Mouse (Mus musculus) hindbrain, embryonic 11.5 days (tissue): ENCODE results near the gene Adipor1. TPM values are rescaled to one million over a fixed set of nuclear protein-coding genes. Genes with fewer than 3 reads are reported as not detected.

Source experiments
- ATAC-seq: fragments of 200-750 bp; cut with Nextera tagmentation; 2 replicates; pipeline ENCODE4 v1.8.0; 2017; ENCODE audit warnings: mild to moderate bottlenecking, moderate TSS enrichment, moderate library complexity; ENCODE audit not compliant: low FRiP score
- DNase-seq: peaks from one replicate; pipeline ENCODE4 v3.0.0-alpha.2; 2015; ENCODE audit warnings: low spot score
- H3K27ac ChIP-seq: fragments of 300-500 bp; sonication (generic); 2 replicates; pipeline ENCODE4 v1.5.1; 2014; ENCODE audit warnings: mild to moderate bottlenecking, low read depth, low read length
- H3K27me3 ChIP-seq: fragments of 300-500 bp; sonication (generic); 2 replicates; pipeline ENCODE4 v1.6.1; 2014; ENCODE audit warnings: mild to moderate bottlenecking, low read length, moderate library complexity, mixed read lengths; ENCODE audit not compliant: control insufficient read depth, insufficient read depth
- H3K36me3 ChIP-seq: fragments of 300-500 bp; sonication (generic); 2 replicates; pipeline ENCODE4 v1.6.1; 2014; ENCODE audit warnings: mild to moderate bottlenecking, low read length, moderate library complexity, mixed read lengths; ENCODE audit not compliant: control insufficient read depth, insufficient read depth
- H3K4me1 ChIP-seq: fragments of 300-500 bp; sonication (generic); replicated peaks from 2 replicates; pipeline ENCODE4 v1.6.1; 2014; ENCODE audit warnings: low read length, mixed read lengths; ENCODE audit not compliant: control insufficient read depth, insufficient read depth
- H3K4me2 ChIP-seq: fragments of 300-500 bp; sonication (generic); replicated peaks from 2 replicates; pipeline ENCODE4 v1.6.1; 2014; ENCODE audit warnings: mild to moderate bottlenecking, low read depth, low read length
- H3K4me3 ChIP-seq: fragments of 300-500 bp; sonication (generic); 2 replicates; pipeline ENCODE4 v1.5.1; 2014; ENCODE audit warnings: low read depth, low read length
- H3K9ac ChIP-seq: fragments of 300-500 bp; sonication (generic); 2 replicates; pipeline ENCODE4 v1.6.1; 2014; ENCODE audit warnings: low read depth, low read length
- H3K9me3 ChIP-seq: fragments of 300-500 bp; sonication (generic); 2 replicates; pipeline ENCODE4 v1.6.1; 2016; ENCODE audit warnings: low read length; ENCODE audit not compliant: control insufficient read depth
- WGBS: fragments of 180-500 bp; shearing (Covaris S2); extraction: QIAGEN DNeasy Blood & Tissue Kit; methylation state at CpG from one replicate; pipeline ENCODE4 v1.1.7; 2014; 5-methylcytosine and 5-hydroxymethylcytosine counted together
- polyA plus RNA-seq: library from polyadenylated mRNA; unstranded; fragments of >200 nt; fragmentation: Nextera tagmentation; extraction: Ambion mirVana; gene quantifications from 2 replicates; pipeline ENCODE4 v1.2.1, GENCODE M21; 2014

Adipor1 gene
- polyA plus RNA-seq: 77.7 and 81.7 TPM in 2 replicates

DNA sequence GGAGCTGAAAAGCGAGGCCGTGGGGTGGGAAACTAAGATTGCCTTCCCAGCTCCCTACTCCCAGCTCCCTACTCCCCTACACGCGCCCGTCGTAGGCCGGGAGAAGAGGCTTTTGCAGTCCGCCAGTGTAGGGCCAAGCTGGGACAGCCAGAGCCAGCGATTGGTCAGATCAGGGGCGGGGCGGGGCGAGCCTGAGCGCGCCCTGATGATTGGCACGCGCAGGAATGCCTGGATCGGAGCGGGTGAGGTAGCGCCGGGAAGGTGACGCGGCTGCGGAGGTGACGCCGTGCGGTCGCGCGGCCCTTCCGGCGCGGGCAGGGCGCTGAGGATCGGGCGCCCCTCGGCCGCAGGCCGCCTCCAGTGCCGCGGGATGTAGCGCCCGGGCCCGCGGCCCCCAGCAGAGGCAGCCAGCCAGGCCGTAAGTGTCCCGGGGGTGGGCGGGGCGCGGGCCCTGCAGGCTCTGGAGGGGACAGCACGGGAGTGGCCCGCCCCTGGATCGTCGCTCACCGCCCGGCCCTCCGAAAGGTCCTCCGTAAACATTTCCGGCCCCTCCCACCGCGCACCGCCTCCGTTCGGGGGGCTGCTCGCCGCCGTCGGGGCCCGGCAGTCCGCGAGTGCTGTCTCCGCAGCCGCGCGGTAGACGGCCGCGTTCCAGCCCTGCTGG is at the start of gene Adipor1:
Gene Adipor1, plus strand, starts transcription at position 211 of the 664 bp plus-strand sequence.
- ATAC-seq (peak; percentile 100), DNase-seq (peak; percentile 96)
- peaks cover 5% of the 10 kb centered on the region; the same call in 1 of the 2 replicates for H3K4me1 ChIP-seq
- H3K4me2 ChIP-seq: peak within 1 kb of the TSS; percentile 55
- H3K27me3 ChIP-seq: no peaks in the 10 kb centered on the region
- no peaks in the 10 kb centered on the region for H3K36me3 ChIP-seq
- WGBS: under 1% methylated on average over 71 of the region's 77 CpGs
- H3K27ac ChIP-seq: peak within 1 kb of the TSS; percentile 92
- H3K4me3 ChIP-seq: peak within 1 kb of the TSS; percentile 90
- H3K9me3 ChIP-seq: no peaks in the 10 kb centered on the region
- peak within 1 kb of the TSS; percentile 86 for H3K9ac ChIP-seq

DNA sequence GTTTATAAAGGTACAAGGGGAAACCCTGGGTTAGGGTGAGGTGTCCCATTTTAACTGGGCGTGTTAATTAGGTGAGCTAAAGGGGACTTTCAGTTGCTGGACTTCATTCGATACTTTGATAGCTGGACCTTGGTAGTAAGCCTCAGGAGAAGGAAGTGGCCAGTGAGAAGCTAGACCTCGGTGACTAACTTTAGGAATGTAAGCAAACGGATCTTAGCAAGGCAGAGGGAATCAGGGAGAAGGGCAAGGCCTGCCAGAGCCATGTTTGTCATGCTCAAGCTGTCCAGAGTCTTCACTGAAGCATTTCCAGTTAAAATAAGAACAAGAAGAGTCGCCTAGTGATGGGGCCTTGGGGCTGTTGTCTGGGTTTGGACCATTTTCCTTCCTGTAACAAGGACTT is 49.7 kb upstream of the Adipor1 start:
- WGBS: 68% methylated on average over 5 of the region's 5 CpGs
- no peaks in the 10 kb centered on the region for H3K27me3 ChIP-seq
- DNase-seq (no peak), ATAC-seq (no peak)
- no peaks in the 10 kb centered on the region for H3K4me1 ChIP-seq
- no peak overlapping the region for H3K4me2 ChIP-seq
- no peak overlapping the region for H3K27ac ChIP-seq
- no peaks in the 10 kb centered on the region for H3K36me3 ChIP-seq
- H3K9ac ChIP-seq: no peak overlapping the region
- no peak overlapping the region for H3K4me3 ChIP-seq
- H3K9me3 ChIP-seq: no peaks in the 10 kb centered on the region

DNA sequence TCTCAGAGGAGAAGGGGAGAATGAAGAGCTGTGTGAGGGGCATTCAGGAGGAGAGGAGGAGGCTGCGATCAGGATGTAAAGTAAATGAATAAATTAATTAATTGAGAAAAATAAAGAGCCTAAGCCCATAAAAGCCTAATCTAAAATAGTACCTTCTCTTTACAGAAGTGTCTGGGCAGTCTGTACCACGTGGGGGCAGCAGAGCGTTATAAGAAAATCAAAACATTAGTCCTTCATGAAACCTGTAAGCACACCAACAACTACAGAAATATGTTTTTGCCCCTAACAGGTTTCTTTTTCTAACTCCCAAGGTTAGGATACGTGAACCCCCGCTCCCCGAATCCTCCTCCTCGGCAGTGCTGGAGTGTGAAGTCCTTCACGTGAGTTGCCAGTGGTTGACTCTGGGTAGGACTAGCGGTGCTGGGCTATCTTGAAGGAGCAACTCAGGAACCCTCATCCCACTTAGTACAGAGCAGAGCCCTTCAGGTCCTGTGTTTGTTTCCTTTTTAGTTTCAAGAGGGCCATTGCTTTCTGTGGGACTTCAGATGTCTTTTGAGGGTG is 46.3 kb upstream of the Adipor1 start:
- Histone ChIP-seq H3K9me3 (no peaks in the 10 kb centered on the region), H3K27me3 (no peaks in the 10 kb centered on the region), H3K9ac (no peak overlapping the region), H3K4me1 (no peaks in the 10 kb centered on the region), H3K27ac (no peak overlapping the region), H3K4me3 (no peak overlapping the region), H3K4me2 (no peak overlapping the region), H3K36me3 (no peaks in the 10 kb centered on the region)
- DNase-seq (peak; percentile 53), ATAC-seq (no peak)
- 55% methylated on average over 9 of the region's 9 CpGs for WGBS

DNA sequence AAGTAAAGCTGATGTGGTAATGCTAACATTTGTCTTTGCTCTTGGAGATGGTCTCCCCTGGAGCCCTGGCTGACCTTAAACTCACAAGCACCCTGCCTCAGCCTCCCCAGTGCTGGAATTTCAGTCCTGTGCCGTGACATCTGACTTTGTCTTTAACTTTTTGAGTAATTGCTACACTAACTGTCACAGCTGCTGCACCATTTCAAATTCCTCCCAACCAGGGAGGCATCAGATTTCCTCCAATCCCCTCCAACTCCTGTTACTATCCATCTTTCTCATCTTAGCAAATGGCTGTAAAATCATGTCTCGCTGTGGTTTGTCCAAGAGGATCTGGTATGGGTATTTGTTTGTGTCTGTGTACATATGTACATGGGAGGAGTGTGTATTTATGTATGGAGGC is 41.1 kb upstream of the Adipor1 start:
- ATAC-seq (no peak), DNase-seq (no peak)
- Histone ChIP-seq H3K27ac (no peak overlapping the region), H3K4me2 (no peak overlapping the region), H3K9ac (no peak overlapping the region), H3K4me1 (no peaks in the 10 kb centered on the region), H3K36me3 (no peaks in the 10 kb centered on the region), H3K27me3 (no peaks in the 10 kb centered on the region), H3K9me3 (no peaks in the 10 kb centered on the region), H3K4me3 (no peak overlapping the region)
- 77% methylated on average over 2 of the region's 2 CpGs for WGBS

DNA sequence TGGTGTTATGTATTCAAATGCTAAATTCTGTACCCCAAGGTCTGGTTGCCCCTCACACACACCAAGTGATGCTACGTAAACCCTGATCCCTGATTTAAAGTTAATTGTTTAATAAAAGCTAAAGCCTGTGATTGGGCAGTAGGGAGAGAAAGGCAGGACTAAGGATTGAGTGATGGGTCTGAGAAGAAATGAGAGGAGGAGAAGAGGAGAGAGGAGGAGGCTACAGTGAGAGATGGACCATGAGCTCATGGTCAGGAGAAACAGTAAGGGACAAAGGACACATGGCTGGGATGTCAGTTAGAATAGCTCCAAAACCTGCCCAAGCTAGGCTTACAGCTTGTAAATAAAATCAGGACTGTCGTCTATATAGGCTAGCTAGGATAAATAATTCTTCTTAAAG is 34.1 kb upstream of the Adipor1 start:
- H3K36me3 ChIP-seq: no peaks in the 10 kb centered on the region
- no peak overlapping the region for H3K4me3 ChIP-seq
- H3K9me3 ChIP-seq: no peaks in the 10 kb centered on the region
- WGBS: 79% methylated on average over 2 of the region's 2 CpGs
- no peak overlapping the region for H3K4me2 ChIP-seq
- H3K27ac ChIP-seq: no peak overlapping the region
- DNase-seq: no peak
- ATAC-seq: no peak
- H3K4me1 ChIP-seq: no peaks in the 10 kb centered on the region
- H3K9ac ChIP-seq: no peak overlapping the region
- no peaks in the 10 kb centered on the region; the same call in 1 of the 2 replicates for H3K27me3 ChIP-seq

DNA sequence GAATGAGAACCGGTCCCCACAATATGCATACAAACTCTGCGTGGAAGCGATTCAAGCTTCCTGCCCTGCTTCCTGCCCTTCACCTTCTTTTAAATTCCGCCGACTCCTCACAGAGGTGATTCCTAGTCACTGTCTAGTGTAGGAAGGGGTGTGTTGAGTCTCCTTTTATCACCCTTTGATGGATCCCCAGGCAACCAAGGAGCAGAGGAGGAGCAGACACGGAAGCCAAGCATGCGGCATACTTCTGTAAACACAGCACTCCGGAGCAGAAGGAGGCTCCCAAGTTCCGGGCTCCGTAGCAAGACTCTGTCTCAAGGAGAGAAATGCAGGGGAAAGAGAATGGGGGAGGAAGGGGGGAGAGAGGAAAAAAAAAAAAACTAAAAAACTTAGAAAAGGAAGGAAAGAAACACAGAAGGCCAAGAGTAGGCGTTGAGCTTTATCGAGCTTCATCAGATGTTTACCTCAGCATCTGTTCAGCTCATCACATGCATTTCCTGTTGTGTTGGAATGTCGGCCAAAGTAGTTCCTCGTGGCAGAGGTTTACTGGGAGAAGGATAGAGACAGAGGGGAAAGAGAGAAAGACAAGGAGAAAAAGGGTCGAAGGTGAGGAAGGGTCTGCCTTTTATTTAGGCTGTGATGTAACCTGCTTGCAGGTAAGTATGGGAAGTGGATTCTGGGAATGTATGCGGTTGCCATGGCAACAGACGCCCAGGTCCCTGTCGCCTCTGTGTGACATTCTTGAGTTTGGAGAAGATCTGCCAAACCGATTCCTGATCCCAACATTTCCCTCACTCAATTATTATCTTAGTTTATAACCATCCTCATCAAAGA is 33.2 kb upstream of the Adipor1 start:
- ATAC-seq: no peak
- H3K4me1 ChIP-seq: no peaks in the 10 kb centered on the region
- H3K36me3 ChIP-seq: no peaks in the 10 kb centered on the region
- H3K27ac ChIP-seq: no peak overlapping the region
- no peaks in the 10 kb centered on the region; the same call in 1 of the 2 replicates for H3K27me3 ChIP-seq
- peak overlapping the region; percentile 26 for H3K4me2 ChIP-seq
- peak; percentile 34 for DNase-seq
- H3K9ac ChIP-seq: no peak overlapping the region
- H3K4me3 ChIP-seq: 0 out of 2 replicates have a peak overlapping the region, but pooled peaks have one; percentile 6
- 14% methylated on average over 19 of the region's 19 CpGs for WGBS
- H3K9me3 ChIP-seq: no peaks in the 10 kb centered on the region

DNA sequence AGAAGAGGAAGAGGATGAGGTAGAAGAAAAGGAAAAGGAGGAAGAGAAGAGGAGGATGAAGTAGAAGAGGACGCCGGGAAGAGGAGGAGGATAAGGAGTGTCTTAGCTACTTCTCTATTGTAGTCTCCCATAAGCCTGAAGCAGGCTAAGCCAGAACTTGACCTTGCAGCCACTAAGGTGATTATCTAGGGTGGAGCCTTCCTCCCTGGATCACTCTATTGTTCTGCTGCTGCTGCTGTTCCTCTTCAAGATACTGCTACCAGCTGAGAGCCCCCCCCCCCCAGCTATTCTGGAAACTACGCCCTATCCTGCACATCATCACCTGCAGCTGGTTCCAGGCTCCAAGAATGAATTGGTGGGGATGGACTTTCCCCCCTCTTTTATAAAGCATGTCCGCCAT is 30.6 kb upstream of the Adipor1 start:
- WGBS: 94% methylated on average over 4 of the region's 4 CpGs
- Histone ChIP-seq H3K27ac (no peak overlapping the region), H3K9me3 (no peaks in the 10 kb centered on the region), H3K36me3 (no peaks in the 10 kb centered on the region), H3K9ac (no peak overlapping the region), H3K27me3 (no peaks in the 10 kb centered on the region; the same call in 1 of the 2 replicates), H3K4me1 (no peaks in the 10 kb centered on the region), H3K4me3 (no peak overlapping the region), H3K4me2 (no peak overlapping the region)
- DNase-seq (no peak), ATAC-seq (no peak)

DNA sequence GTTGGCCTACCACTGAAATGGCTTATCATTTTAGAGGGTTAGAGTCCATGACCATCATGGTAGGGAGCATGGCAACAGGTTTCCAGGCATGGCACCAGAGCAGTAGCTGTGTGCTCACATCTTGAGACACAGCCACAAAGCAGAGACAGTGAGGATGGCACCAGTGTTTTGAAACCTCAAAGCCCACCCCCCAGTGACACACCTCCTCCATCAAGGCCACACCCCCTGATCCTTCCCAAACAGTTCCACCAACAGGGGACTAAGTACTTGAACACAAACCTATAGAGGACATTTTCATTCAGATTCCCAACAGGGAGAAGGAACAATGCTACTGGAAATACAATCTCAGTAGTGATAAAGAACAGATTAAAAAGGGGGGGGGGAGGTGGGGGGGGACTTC is 30.0 kb upstream of the Adipor1 start:
- H3K4me2 ChIP-seq: no peak overlapping the region
- ATAC-seq (no peak), DNase-seq (no peak)
- H3K9me3 ChIP-seq: no peaks in the 10 kb centered on the region
- H3K27me3 ChIP-seq: no peaks in the 10 kb centered on the region; the same call in 1 of the 2 replicates
- H3K4me3 ChIP-seq: no peak overlapping the region
- no peak overlapping the region for H3K27ac ChIP-seq
- H3K36me3 ChIP-seq: no peaks in the 10 kb centered on the region
- no peaks in the 10 kb centered on the region for H3K4me1 ChIP-seq
- no peak overlapping the region for H3K9ac ChIP-seq
